Mouse (Mus musculus) liver, postnatal 0 days (tissue): ENCODE results near the gene Ckap4.

Experiments
- CTCF ChIP-seq: sonication (generic); IDR thresholded peaks from 2 replicates; pipeline ENCODE4 v1.5.1; 2016; ENCODE audit warnings: antibody characterized with exemption, low read depth
- EP300 ChIP-seq: IDR thresholded peaks from 2 replicates; pipeline ENCODE4 v1.6.1; 2016; ENCODE audit warnings: antibody characterized with exemption, low read depth, mild to moderate bottlenecking

DNA sequence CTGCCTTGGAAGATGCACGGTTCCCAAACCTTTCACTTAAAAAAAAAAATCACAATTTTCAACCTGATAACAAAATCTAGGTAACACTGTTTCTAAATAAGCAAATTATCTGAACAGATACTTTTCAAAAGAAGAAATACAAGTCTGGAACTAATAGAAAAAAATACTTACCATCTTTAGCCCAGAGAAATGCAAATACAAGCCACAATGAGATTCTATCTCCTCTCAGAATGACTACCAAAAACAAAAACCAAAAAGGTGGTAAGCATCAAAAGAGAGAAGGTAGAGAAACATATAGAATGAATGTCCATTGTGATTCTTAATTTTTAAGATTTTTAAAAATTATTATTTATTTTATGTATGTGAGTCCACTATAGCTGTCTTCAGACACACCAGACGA lies 18.6 kb upstream of the Ckap4 start:
- no peak for TF ChIP-seq CTCF
- TF ChIP-seq EP300: no peak
